Mouse (Mus musculus): ENCODE results near the gene Gm19345.
A peak's percentile ranks its signal among the peaks of the same experiment; 100 is the strongest.

Gene Gm19345

DNA sequence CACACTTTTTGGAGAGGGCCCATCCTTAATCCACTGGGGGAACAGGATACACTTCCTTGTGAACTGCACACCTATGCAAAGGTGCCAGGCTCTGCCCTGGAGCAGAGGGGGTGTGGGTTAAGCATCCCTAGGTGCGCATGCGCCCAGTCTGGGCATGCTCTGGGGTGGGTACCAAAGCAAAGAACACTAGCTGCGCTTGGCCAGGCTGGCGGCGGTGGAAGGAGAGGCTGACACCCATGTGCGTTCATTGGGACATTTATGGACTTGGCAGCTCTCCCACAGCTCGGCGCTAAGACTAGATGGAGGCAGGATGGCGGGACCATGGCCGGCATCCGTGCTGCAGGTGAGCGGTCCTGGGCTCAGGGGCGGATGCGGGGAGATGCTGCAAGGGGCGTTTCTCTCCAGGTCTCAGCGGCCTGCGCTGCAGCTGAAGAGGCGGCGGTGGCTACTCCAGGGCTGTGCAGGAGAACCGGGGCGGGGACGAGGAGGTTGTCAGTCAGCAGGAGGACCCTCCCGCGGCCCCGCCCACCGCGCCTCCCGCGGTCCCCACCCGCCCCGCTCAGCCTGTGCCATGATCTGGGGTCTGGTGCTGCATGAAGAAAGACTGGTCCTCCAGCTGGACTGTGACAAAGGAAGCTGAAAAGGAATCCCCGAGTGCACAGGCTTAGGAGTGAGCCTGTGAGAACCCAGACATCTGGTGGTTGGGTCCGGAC is at the start of gene Gm19345:
Gene Gm19345, plus strand, starts transcription at position 146 of the 713 bp plus-strand sequence.
- DNase-seq = no peak

DNA sequence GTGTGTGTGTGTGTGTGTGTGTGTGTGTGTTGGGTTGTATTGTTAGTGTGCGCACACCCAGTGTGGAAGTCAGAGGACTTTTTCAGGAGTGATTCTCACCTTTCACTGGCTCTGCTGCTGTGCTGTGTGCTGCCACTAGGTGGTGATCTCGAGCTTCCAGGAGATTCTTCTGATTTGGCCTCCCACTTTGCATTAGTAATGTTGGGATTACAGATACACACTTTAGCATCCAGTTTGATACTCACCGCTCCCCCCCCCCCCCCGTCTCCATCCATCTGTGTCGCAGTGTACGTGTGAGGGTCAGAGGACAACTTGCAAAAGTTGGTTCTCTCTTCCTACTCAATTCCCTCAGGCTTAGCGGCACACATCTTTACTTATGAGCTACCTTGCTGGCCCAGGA is 48.8 kb upstream of the Gm19345 start:
- no peak for DNase-seq

GRCm38 (mm10) chr7:19806356-19806969 is 45.3 kb upstream of the Gm19345 start:
- no peak for DNase-seq

- no peak for DNase-seq
Measured at GRCm38 (mm10) chr7:19809369-19809768, 42.4 kb upstream of the Gm19345 start.

GRCm38 (mm10) chr7:19811114-19811513 is 40.7 kb upstream of the Gm19345 start:
- no peak for DNase-seq

DNA sequence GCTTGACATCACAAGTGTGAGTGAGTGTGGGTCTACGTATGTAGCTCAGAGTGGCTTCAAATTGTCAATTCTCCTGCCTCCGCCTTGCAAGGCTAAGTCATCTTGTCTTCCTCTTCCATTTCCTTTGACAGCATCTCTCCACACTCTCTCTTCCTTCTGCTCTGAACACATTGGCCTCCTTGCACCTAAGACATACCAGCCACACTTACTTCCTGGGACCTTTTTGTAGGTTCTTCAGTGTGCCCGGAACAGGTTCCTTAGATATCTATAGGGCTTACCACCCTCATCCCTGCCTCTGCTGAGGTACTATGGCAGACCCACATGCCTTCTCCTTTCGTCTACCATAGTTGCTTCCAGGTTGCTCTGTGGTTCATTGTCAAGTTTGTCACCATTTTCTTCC is 38.6 kb upstream of the Gm19345 start:
- no peak for DNase-seq

- DNase-seq = no peak
Measured at GRCm38 (mm10) chr7:19813579-19814122, 38.2 kb upstream of the Gm19345 start.

DNA sequence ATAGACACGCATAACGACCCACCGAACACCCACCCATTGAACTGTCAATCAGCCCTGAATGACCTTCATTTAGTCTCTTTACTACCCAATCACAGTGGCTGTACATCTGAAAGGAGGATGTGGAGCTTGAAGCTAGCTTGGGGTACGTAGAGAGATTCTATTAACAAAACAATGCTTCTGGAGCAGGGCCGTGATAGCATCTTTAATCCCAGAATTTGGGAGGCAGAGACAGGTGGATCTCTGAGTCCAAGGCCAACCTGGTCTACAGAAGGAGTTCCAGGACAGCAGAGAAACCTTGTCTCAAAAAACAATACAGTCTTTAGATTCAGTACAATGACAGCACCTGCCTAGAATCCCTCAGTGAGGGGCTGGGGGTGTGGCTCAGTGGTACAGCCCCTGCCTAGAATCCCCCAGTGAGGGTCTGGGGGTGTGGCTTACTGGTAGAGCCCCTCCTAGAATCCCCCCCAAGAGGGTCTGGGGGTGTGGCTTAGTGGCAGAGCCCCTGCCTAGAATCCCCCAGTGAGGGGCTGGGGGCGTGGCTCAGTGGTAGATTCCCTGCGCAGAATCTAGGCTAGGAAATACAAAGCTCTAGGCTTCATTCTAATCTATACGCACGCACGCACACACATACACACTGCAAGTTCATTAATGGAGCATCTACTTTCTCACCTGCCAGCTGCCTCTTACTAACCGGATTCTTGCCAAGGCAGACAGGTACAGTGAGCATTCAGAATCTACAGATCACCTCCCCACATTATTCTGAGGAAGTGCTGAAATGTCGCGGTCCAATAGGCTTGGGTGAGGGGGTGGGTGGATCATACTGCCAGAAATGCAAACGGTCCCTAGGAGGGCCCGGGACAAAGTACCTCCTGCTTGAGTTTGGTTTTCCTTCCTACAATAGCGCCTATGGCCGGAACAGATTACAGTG is 36.2 kb upstream of the Gm19345 start:
- no peak for DNase-seq

- DNase-seq = no peak
Measured at GRCm38 (mm10) chr7:19816224-19816771, 35.5 kb upstream of the Gm19345 start.

DNA sequence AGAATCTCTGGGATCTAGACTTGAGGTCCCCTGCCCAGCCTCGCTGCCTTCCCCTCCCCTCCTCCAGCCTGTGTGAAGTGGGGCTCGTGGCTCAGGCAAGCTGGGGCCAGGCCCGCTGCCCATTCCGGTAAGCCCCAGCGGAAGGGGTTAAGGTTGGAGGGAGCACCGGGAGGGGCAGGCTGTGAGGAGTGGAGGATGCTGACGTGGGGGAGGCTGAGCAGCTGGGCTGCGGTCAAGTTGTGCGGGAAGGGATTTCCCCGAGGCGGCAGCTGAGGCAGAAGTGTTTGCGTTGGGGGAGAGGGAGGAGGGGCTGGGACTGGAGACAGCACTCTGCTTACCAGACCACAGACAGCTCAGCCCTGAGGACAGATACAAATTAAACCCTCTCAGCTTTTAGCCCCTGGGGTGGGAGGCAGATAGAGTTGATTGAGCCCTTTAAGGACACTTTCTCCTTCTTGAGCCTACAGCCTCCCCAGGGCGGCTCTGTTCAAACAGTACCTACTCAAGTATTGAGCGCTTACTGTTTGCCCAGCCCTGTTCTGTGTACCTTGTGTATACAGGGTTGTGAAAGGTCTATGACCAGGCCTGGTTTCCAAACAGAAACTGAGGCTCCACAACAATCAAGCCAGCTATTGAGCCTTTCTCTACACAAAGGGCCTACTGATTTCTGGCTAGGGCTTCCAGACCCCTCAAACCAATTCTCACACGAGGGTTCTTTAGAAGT is 34.3 kb upstream of the Gm19345 start:
- no peak for DNase-seq

GRCm38 (mm10) chr7:19818440-19818839 is 33.4 kb upstream of the Gm19345 start:
- DNase-seq = no peak

GRCm38 (mm10) chr7:19818875-19819274 is 32.9 kb upstream of the Gm19345 start:
- no peak for DNase-seq

DNA sequence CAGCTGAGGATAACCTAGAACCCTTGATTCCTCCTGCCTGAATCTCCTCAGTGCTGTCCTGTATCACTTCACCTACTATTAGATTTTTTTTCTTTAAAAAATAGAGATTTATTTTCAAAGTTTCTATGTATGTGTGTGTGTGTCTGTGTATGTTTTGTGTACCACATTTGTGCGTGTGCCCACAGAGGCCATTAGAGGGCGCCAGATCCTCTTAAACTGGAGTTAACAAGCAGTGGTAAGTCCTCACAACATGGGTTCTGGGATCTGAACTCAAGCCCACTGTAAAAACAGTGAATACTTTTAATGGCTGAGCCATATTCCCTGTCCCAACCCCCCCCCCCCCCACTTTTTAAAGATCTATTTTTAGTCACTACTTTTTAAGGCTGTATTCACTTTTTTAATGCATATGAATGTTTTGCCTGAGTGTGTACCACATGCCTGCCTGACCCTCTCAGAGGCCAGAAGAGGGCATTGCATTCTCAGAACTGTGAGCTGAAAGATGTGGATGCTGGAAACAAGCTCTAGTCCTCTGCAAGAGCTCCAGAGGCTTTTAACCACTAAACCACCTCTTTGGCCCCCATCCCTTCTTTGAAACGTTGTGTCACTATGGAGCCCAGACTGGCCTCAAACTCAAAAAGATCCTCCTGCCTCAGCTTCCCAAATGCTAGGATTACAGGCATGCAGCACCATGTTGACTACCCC is 31.3 kb upstream of the Gm19345 start:
- DNase-seq = no peak

DNA sequence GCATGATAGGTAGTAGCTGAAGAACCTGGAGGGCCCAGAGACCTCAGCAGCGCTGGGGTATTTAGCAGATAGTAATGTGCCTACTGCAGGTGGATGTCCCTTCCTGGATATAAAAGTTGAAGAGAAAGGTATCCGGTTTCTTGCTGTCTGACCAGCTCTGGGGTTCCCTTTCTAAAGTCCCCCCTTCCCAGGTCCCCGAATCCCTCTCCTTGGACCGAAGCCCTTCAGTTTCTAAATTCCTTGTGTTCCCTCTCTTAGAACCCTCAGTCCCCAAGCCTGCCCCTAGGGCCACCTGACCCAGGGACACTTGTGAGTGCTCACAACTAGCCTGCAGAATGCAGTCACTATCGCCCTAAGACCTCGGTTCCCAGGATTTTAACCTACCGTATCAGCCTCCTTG is 30.2 kb upstream of the Gm19345 start:
- DNase-seq = no peak

DNA sequence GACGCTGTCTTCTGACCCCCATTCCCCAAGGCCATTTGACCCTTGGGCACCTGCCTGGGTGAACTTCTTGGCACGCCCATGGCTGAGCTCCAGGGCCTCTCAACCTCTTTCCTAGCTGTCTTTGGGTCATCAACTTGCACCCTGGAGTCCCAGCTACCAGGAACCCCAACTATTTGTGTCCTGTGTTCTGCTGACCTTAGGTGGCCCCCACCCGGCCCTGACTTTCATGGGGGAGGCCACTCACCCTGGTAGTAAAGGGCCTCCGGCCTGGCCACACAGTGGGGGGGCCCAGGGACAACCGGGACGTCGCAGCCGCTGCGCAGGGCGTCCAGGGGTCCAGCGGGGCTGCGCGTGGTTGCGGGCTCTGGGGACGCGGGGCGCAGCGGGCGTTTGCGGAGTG is 29.6 kb upstream of the Gm19345 start:
- no peak for DNase-seq

GRCm38 (mm10) chr7:19822604-19823058 is 29.2 kb upstream of the Gm19345 start, which contains the start of gene Bcl3:
Gene Bcl3, minus strand, starts transcription at chr7:19822770.
- DNase-seq = no peak

GRCm38 (mm10) chr7:19823256-19824181 is 28.3 kb upstream of the Gm19345 start:
- no peak for DNase-seq

DNA sequence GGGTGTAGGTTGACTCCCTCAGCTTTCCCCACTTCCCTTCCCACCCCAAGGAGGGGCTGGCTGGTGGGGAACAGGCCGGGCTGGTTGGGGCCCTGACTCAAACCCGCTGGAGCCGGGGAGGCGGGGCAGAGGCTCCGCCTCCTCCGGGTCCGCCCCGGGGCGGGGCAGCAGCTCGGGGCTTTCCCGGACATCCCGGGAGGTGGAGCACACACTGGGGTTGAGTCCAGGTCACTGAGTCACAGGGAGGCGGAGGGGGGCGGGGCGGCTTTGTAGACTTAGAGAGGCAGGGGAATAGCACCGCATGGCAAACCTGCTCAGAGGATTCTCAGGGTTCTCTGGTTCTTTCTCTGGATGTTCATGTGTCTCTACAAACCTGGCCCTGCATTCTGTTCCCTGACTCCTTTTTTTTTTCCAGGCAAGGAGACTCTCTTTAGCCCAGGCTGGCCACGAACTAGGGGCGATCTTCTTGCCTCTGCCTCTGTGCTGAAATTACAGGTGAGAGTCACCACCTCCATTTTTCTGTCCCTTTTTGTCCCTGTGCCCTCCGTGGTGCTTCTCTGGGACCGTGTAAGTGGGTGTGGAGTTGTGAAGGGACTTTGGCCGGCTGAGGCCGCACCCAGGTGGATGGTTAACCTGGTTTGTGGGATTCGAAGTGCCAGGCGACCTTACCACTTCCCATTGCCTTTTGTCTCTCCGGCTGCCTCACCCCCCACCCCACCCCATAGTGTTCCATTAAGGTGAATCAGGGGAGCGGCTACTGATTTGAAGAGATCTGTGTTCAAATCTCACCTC is 27.4 kb upstream of the Gm19345 start:
- peak; percentile 17 for DNase-seq

- no peak for DNase-seq
Measured at GRCm38 (mm10) chr7:19826756-19827155, 25.0 kb upstream of the Gm19345 start.

Data from cerebellum, adult 9-11 months (tissue).